Mouse (Mus musculus): Measurements from ENCODE around the gene Cldn4.

DNA sequence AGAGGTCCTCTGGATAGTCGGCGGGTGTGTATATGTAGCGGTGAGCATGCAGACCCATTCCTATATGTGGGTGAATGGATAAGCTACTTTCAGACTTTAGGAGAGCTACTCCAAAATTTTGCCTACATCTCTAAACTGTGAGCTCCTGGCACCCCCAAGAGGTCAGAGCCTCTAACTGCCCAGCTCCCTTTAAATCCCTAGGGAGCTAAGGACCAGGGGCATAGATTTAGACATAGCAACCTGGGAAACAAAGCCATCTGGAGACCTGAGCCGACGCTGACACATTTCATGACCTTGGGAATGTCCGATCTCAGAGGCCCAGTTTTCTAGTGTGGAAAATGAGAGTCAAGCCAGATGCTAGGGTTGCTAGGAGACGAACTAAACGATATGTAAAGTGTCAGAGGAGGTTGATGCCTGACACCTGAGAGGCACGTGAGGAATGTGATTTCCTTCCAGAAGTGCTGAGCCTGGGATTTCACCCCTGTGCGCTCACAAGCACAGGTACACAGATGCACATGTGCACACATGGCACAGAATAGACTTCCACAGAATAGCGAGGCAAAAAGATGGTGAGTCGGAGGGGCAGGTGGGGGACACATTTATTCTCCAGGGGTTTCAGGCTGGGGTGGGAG, 45.6 kb downstream of the Cldn4 start:
- peak; percentile 43 for TF ChIP-seq CTCF (IDR thresholded peaks at IDR 0.05; ENCODE audit: low read depth, low read length)
- TF ChIP-seq POLR2A (IDR thresholded peaks at IDR 0.05; ENCODE audit: insufficient read depth, low read length): no peak
- TF ChIP-seq EP300 (IDR thresholded peaks at IDR 0.05; ENCODE audit: insufficient read depth, low read depth, low read length): no peak
